Mouse (Mus musculus): Measurements from ENCODE around the gene Fzr1.
A peak's percentile ranks its signal among the peaks of the same experiment; 100 is the strongest.

The Fzr1 gene

DNA sequence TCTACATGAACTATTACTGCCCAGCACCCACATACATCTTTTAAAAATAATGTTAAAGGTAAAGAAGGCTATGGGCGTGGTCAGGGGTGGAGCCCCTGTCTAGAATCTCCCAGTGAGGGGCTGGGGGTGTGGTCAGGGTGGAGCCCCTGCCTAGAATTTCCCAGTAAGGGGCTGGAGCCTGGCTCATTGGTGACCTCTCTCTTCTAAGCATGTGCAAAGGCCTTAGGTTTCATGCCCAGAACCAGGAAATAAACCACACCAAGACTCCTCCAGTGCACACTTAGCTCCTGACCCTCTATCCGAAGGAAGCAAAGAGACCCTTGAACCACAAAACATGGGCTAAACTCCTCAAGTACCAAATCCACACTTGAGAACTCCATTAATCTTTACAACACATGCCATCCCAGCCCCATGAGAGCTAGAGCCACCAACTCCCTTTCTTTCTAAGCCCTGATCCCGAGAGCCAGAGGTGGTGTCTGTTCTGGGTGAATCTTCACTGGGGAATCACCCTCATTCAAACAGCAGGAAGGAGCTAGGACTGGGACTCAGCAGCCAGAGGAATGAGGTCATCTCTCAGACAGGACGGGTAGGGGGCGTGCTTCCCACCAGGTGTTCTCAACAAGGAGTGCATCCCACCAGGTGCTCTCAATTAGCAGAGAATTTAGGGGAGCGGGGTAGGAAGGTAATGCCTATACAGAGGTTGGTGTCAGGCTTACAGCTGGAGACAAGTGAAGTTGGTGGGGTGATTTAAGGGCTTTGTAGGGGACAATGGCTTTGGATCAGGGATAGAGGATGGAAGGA, 1.6 kb downstream of the Fzr1 start:
- Histone ChIP-seq H3K27me3 (ENCODE audit: insufficient read depth, low read length) (no peaks in the 10 kb centered on the region), H3K9me3 (ENCODE audit: low read length) (no peaks in the 10 kb centered on the region), H3K36me3 (ENCODE audit: insufficient read depth, low read length) (peaks cover 58% of the 10 kb centered on the region), H3K4me1 (replicated peaks; ENCODE audit: low read depth, low read length) (peaks cover 85% of the 10 kb centered on the region), H3K4me3 (replicated peaks; ENCODE audit: low read length) (peak overlapping the region; percentile 96)
- TF ChIP-seq POU5F1 (IDR thresholded peaks at IDR 0.05; ENCODE audit: borderline replicate concordance, low read length) (no peak), CTCF (conservative IDR thresholded peaks at IDR 0.05; ENCODE audit: low read length) (no peak), NANOG (IDR thresholded peaks at IDR 0.05; ENCODE audit: borderline replicate concordance, low read length) (no peak)

DNA sequence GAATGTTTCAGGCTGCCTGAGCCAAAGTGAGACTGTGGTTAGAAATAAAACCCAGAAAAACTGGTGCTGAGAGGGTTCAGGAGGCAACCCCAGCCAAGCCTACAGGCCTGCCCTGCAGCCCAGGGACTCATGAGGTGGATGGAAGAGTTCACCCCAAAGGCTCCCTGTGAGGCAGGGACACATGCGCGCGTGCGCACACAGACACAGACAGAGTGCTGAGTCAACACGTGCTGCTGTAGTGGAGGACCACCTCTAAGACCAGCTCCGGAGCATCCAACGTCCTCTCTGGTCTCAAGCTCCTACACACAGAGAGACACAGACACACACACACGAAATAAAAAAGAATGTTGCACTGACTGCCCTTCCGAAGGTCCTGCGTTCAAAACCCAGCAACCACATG, 3.0 kb downstream of the Fzr1 start:
- H3K9me3 ChIP-seq (ENCODE audit: low read length) = no peaks in the 10 kb centered on the region
- no peak for TF ChIP-seq POU5F1 (IDR thresholded peaks at IDR 0.05; ENCODE audit: borderline replicate concordance, low read length)
- TF ChIP-seq NANOG (IDR thresholded peaks at IDR 0.05; ENCODE audit: borderline replicate concordance, low read length) = no peak
- TF ChIP-seq CTCF (conservative IDR thresholded peaks at IDR 0.05; ENCODE audit: low read length) = no peak
- H3K4me1 ChIP-seq (replicated peaks; ENCODE audit: low read depth, low read length) = peaks cover 85% of the 10 kb centered on the region
- H3K36me3 ChIP-seq (ENCODE audit: insufficient read depth, low read length) = peaks cover 72% of the 10 kb centered on the region
- H3K4me3 ChIP-seq (replicated peaks; ENCODE audit: low read length) = peak overlapping the region; percentile 96
- no peaks in the 10 kb centered on the region for H3K27me3 ChIP-seq (ENCODE audit: insufficient read depth, low read length)

DNA sequence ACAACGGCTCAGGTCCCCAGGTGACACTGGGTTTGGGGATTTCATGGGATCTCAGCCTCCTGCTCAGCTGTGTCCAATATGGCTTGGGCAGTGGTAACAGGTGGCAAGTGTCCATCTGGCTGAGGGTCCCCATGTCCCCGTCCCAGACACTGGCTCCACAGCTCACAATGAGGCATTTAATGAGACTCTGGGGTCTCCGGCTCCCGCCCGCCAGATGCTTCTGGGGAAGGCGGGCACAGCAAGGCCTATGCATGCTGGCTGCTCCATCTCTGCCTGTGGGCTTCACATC, 11.2 kb downstream of the Fzr1 start:
- TF ChIP-seq POU5F1 (IDR thresholded peaks at IDR 0.05; ENCODE audit: borderline replicate concordance, low read length) (no peak), CTCF (conservative IDR thresholded peaks at IDR 0.05; ENCODE audit: low read length) (no peak), NANOG (IDR thresholded peaks at IDR 0.05; ENCODE audit: borderline replicate concordance, low read length) (no peak)
- Histone ChIP-seq H3K9me3 (ENCODE audit: low read length) (no peaks in the 10 kb centered on the region), H3K4me3 (replicated peaks; ENCODE audit: low read length) (no peak overlapping the region), H3K4me1 (replicated peaks; ENCODE audit: low read depth, low read length) (peaks cover 98% of the 10 kb centered on the region), H3K27me3 (ENCODE audit: insufficient read depth, low read length) (peaks cover 2% of the 10 kb centered on the region; the same call in 1 of the 2 replicates), H3K36me3 (ENCODE audit: insufficient read depth, low read length) (peaks cover 91% of the 10 kb centered on the region)

DNA sequence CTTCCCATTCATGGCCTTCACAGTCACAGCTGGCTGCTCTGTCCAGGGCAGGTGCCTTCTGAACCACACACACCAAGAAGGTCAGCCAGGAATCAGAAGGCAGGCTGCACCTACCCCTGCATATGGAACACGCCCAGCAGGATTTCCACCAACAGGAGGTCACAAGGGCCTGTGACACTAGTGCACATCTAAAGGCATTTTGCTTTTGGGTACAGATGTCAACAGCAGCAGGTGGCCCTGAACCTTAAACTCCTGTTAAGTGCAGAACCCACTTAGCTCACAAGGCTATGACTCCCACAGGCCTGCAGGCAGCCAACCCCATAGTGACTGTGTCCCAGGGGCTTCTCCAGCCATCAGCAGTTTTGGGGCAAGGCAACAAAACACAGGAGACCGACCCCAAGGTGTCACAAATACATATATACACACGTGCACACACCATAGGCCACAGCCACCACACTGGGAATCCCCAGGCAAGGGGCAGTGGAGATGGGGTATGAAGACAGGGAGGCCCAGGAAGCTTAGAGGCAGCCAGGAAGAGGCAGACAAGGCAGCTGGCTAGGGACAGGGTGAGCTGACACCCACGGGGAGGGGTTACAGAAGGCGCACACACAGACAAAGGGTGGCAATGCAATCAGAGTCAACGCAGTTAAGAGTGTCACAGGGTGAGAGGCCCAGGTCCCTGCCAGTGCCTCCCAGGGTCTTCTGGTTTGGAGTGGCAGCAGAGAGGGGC, 11.7 kb downstream of the Fzr1 start:
- no peak for TF ChIP-seq NANOG (IDR thresholded peaks at IDR 0.05; ENCODE audit: borderline replicate concordance, low read length)
- TF ChIP-seq CTCF (conservative IDR thresholded peaks at IDR 0.05; ENCODE audit: low read length) = no peak
- TF ChIP-seq POU5F1 (IDR thresholded peaks at IDR 0.05; ENCODE audit: borderline replicate concordance, low read length) = no peak
- no peak overlapping the region for H3K4me3 ChIP-seq (replicated peaks; ENCODE audit: low read length)
- H3K4me1 ChIP-seq (replicated peaks; ENCODE audit: low read depth, low read length) = peaks cover 98% of the 10 kb centered on the region
- peaks cover 2% of the 10 kb centered on the region; the same call in 1 of the 2 replicates for H3K27me3 ChIP-seq (ENCODE audit: insufficient read depth, low read length)
- peaks cover 91% of the 10 kb centered on the region for H3K36me3 ChIP-seq (ENCODE audit: insufficient read depth, low read length)
- no peaks in the 10 kb centered on the region for H3K9me3 ChIP-seq (ENCODE audit: low read length)

DNA sequence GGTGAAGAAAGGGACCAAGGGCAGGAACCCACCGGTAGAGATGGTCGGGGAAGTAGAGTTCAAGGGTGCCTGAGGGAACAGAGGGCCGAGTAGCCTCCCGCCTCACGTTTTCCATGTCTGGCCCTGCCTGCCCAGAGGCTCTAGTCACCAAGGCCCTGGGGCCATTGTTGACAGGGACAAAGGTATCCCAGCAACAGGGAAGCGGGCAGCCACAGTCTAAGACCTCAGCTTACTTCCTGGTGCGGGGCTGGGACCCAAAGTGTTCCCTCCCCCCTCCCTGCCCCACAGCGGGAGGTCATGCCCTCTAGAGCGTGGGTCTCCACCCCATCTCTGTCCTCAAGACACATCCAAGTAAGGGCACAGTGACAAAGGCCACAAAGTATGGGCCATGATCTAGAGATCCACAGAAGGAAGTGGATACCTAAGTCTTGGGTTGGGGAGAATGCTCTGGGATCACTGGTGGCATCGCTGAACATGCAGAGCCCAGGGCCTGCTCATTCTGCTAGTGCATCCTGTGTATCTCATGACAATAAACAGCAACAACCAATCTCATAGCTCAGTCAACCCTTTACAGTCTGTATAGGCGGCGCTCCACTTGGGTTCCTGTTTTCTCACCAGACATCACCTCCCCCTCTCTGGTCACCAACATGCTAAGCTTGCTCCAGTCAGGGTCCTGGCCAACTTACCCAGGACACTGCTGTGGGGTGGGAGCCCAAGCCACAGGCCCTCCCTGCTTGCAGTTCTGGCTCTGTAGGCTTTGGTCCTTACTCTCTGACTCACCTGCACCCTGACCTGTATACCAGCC, 12.4 kb downstream of the Fzr1 start, which contains the start of gene 4930404N11Rik:
Gene 4930404N11Rik (minus strand): TSS at position 145 of the 805 bp plus-strand sequence.
- no peaks in the 10 kb centered on the region for H3K9me3 ChIP-seq (ENCODE audit: low read length)
- peak within 1 kb of the TSS; percentile 66 for H3K4me3 ChIP-seq (replicated peaks; ENCODE audit: low read length)
- H3K4me1 ChIP-seq (replicated peaks; ENCODE audit: low read depth, low read length) = peaks cover 98% of the 10 kb centered on the region
- peaks cover 2% of the 10 kb centered on the region; the same call in 1 of the 2 replicates for H3K27me3 ChIP-seq (ENCODE audit: insufficient read depth, low read length)
- TF ChIP-seq NANOG (IDR thresholded peaks at IDR 0.05; ENCODE audit: borderline replicate concordance, low read length) (no peak), POU5F1 (IDR thresholded peaks at IDR 0.05; ENCODE audit: borderline replicate concordance, low read length) (no peak), CTCF (conservative IDR thresholded peaks at IDR 0.05; ENCODE audit: low read length) (no peak)
- H3K36me3 ChIP-seq (ENCODE audit: insufficient read depth, low read length) = peaks cover 91% of the 10 kb centered on the region

DNA sequence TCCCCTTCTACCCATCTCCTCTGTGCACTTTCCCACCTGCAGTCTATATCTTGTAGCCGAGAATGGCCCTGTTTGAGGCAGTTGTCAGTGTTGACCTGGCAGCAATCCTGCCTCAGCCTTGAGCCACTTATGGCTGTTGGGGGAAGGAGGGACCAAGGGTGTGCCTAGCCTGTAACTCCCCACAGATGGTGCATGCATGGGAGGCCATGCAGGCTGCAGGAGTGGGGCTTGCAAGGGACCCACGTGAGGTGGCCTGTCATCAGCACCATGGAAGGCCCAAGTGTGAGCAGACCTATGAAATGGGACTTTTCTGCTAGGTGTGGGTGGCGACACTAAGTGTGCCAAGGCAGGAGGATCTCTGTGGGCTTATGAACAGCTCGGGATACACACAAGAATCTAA, 13.2 kb downstream of the Fzr1 start:
- TF ChIP-seq CTCF (conservative IDR thresholded peaks at IDR 0.05; ENCODE audit: low read length) (no peak), NANOG (IDR thresholded peaks at IDR 0.05; ENCODE audit: borderline replicate concordance, low read length) (no peak), POU5F1 (IDR thresholded peaks at IDR 0.05; ENCODE audit: borderline replicate concordance, low read length) (no peak)
- H3K9me3 ChIP-seq (ENCODE audit: low read length) = no peaks in the 10 kb centered on the region
- H3K36me3 ChIP-seq (ENCODE audit: insufficient read depth, low read length) = peaks cover 91% of the 10 kb centered on the region
- peaks cover 100% of the 10 kb centered on the region for H3K4me1 ChIP-seq (replicated peaks; ENCODE audit: low read depth, low read length)
- peak overlapping the region; percentile 66; the same call in 1 of the 2 replicates for H3K4me3 ChIP-seq (replicated peaks; ENCODE audit: low read length)
- H3K27me3 ChIP-seq (ENCODE audit: insufficient read depth, low read length) = peaks cover 2% of the 10 kb centered on the region; the same call in 1 of the 2 replicates

DNA sequence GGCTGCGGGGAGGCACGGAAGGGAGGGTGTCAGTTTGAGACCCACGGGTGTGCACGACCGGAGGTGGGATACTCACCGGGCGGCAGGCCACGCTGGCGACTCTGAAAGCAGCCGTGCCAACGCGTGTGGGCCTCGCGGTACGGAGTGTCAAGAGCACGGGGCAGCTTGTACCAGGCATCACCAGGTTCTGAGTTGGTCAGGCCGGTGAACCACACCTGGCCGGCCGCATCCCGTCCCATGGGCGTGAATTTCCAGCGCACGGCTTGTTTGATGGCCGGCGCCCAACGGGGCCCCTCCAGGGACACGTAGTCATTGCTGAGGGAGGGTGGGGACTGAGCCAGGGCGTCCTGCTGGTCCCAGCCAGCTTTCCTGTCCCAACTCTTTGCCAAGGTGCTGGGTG, 13.7 kb downstream of the Fzr1 start:
- Histone ChIP-seq H3K9me3 (ENCODE audit: low read length) (no peaks in the 10 kb centered on the region), H3K36me3 (ENCODE audit: insufficient read depth, low read length) (peaks cover 91% of the 10 kb centered on the region), H3K4me3 (replicated peaks; ENCODE audit: low read length) (peak overlapping the region; percentile 66), H3K27me3 (ENCODE audit: insufficient read depth, low read length) (peaks cover 2% of the 10 kb centered on the region; the same call in 1 of the 2 replicates), H3K4me1 (replicated peaks; ENCODE audit: low read depth, low read length) (peaks cover 100% of the 10 kb centered on the region)
- TF ChIP-seq NANOG (IDR thresholded peaks at IDR 0.05; ENCODE audit: borderline replicate concordance, low read length) (no peak), CTCF (conservative IDR thresholded peaks at IDR 0.05; ENCODE audit: low read length) (no peak), POU5F1 (IDR thresholded peaks at IDR 0.05; ENCODE audit: borderline replicate concordance, low read length) (no peak)
